Mouse (Mus musculus): Measurements from ENCODE around the gene Olfr96. TPM values are rescaled to one million over a fixed set of nuclear protein-coding genes. Genes with fewer than 3 reads are reported as not detected.

Gene Olfr96
- polyA plus RNA-seq, 1 experiment from 2014 or later: not detected

Other genes starting within 250 kb of the Olfr96 start
- gene 2410137M14Rik, start 238.9 kb upstream of the Olfr96 start, polyA plus RNA-seq (2015; fragmentation: Nextera tagmentation; extraction: Ambion mirVana): not detected in 2 replicates
- gene H2-M5, start 230.6 kb upstream of the Olfr96 start, polyA plus RNA-seq (2015; fragmentation: Nextera tagmentation; extraction: Ambion mirVana): 0.44 TPM in 2 replicates
- gene Zfp57, start 219.0 kb upstream of the Olfr96 start, polyA plus RNA-seq (2015; fragmentation: Nextera tagmentation; extraction: Ambion mirVana): 61.1 and 69.4 TPM in 2 replicates
- 0.09 TPM in 1 of 2 replicates, not detected in the other for gene Mog, start 196.7 kb upstream of the Olfr96 start, polyA plus RNA-seq (2015; fragmentation: Nextera tagmentation; extraction: Ambion mirVana)
- gene Gabbr1, start 174.2 kb upstream of the Olfr96 start, polyA plus RNA-seq (2015; fragmentation: Nextera tagmentation; extraction: Ambion mirVana): 6.0 and 8.3 TPM in 2 replicates
- 0.05 TPM in 1 of 2 replicates, not detected in the other for gene Olfr90, start 131.6 kb upstream of the Olfr96 start, polyA plus RNA-seq (2015; fragmentation: Nextera tagmentation; extraction: Ambion mirVana)
- not detected in 2 replicates for gene Olfr91, start 121.9 kb upstream of the Olfr96 start, polyA plus RNA-seq (2015; fragmentation: Nextera tagmentation; extraction: Ambion mirVana)
- not detected in 2 replicates for gene Olfr92, start 100.1 kb upstream of the Olfr96 start, polyA plus RNA-seq (2015; fragmentation: Nextera tagmentation; extraction: Ambion mirVana)
- gene Olfr93, start 58.7 kb upstream of the Olfr96 start, polyA plus RNA-seq (2015; fragmentation: Nextera tagmentation; extraction: Ambion mirVana): not detected in 2 replicates
- gene Ubd, start 26.3 kb upstream of the Olfr96 start, polyA plus RNA-seq (2015; fragmentation: Nextera tagmentation; extraction: Ambion mirVana): not detected in 2 replicates
- gene Olfr94, start 19.2 kb upstream of the Olfr96 start, polyA plus RNA-seq (2015; fragmentation: Nextera tagmentation; extraction: Ambion mirVana): not detected in 2 replicates
- not detected in 2 replicates for gene Olfr95, start 7.0 kb upstream of the Olfr96 start, polyA plus RNA-seq (2015; fragmentation: Nextera tagmentation; extraction: Ambion mirVana)
- not detected in 2 replicates for gene Olfr97, start 17.2 kb downstream of the Olfr96 start, polyA plus RNA-seq (2015; fragmentation: Nextera tagmentation; extraction: Ambion mirVana)
- gene Olfr98, start 43.6 kb downstream of the Olfr96 start, polyA plus RNA-seq (2015; fragmentation: Nextera tagmentation; extraction: Ambion mirVana): not detected in 2 replicates
- 1.5 and 1.8 TPM in 2 replicates for gene H2-M3, start 50.1 kb downstream of the Olfr96 start, polyA plus RNA-seq (2015; fragmentation: Nextera tagmentation; extraction: Ambion mirVana)
- not detected in 2 replicates for gene Olfr99, start 63.3 kb downstream of the Olfr96 start, polyA plus RNA-seq (2015; fragmentation: Nextera tagmentation; extraction: Ambion mirVana)
- not detected in 2 replicates for gene Olfr101, start 84.2 kb downstream of the Olfr96 start, polyA plus RNA-seq (2015; fragmentation: Nextera tagmentation; extraction: Ambion mirVana)
- gene Olfr102, start 96.9 kb downstream of the Olfr96 start, polyA plus RNA-seq (2015; fragmentation: Nextera tagmentation; extraction: Ambion mirVana): not detected in 2 replicates
- gene Olfr103, start 119.6 kb downstream of the Olfr96 start, polyA plus RNA-seq (2015; fragmentation: Nextera tagmentation; extraction: Ambion mirVana): not detected in 2 replicates
- gene Olfr104-ps, start 139.4 kb downstream of the Olfr96 start, polyA plus RNA-seq (2015; fragmentation: Nextera tagmentation; extraction: Ambion mirVana): not detected in 2 replicates
- not detected in 2 replicates for gene Olfr105-ps, start 158.9 kb downstream of the Olfr96 start, polyA plus RNA-seq (2015; fragmentation: Nextera tagmentation; extraction: Ambion mirVana)
- not detected in 2 replicates for gene Olfr106-ps, start 170.2 kb downstream of the Olfr96 start, polyA plus RNA-seq (2015; fragmentation: Nextera tagmentation; extraction: Ambion mirVana)
- gene Olfr107, start 179.1 kb downstream of the Olfr96 start, polyA plus RNA-seq (2015; fragmentation: Nextera tagmentation; extraction: Ambion mirVana): not detected in 2 replicates
- not detected in 2 replicates for gene Olfr108, start 225.3 kb downstream of the Olfr96 start, polyA plus RNA-seq (2015; fragmentation: Nextera tagmentation; extraction: Ambion mirVana)
- not detected in 2 replicates for gene Olfr109, start 238.8 kb downstream of the Olfr96 start, polyA plus RNA-seq (2015; fragmentation: Nextera tagmentation; extraction: Ambion mirVana)

Measured in kidney, embryonic 15.5 days (tissue).